ENCODE assay signal across 9 mouse cellular contexts in the genomic region with DNA sequence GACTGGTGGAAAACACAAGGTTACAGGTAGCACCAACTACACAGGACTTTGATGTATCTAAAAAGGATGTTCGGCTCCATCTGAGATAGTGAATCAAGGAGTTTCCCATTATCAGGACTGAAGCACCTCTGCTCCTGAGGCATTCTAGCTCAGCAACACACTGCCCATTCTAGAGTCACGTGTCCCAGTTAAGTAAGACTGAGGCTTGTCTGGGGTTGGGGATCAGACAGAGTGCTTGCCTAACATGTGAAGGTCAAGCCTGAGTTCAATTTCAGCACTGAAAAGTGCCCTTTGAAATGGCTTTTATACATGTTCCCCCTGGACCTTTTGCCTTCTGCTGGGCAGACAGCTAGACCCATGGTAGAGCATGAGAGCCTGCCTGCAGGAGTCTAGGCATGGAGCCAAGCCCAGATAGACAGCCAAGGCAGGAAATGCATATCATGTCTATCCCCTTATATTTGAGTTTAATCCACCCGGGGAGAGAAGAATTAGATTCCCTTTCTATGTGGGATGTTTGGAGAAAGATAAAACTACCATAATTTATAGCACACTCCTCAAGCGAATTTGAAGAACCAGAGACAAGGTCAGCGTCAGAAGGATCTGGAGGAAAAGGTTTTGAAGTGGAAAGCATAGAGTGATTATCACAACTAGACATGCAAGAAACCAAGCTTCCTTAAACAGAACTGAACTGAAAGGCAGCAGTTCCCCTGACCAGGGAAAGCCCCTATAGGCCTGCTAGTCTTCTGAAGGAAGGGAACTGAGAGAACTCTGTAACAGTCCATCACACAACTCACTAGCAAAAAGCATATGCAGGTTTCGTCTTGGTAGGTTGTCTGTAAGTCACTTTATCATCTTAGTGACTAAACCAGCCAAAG.
DNase-seq lines count a peak whose midpoint lies in the region; ATAC-seq and TF ChIP-seq lines count a peak whose summit lies in the region.
"Had no signal": no experiment of that assay in that cellular context is flagged by ENCODE, and none has a peak within 500 bp of the region (broad histone marks: within the 10 kb centered on the region; RNA-seq: fewer than 3 reads in every experiment).

No protein-coding gene starts in this region.

- H3K27ac ChIP-seq in kidney, postnatal 0 days: no peak overlapping the region
- peak overlapping the region; percentile 99 for H3K27ac ChIP-seq in CH12.LX (ENCODE audit: insufficient read depth, low read depth)
- no peak overlapping the region for H3K27ac ChIP-seq in midbrain, embryonic 11.5 days (ENCODE audit: low read depth, low read length)
- H3K27ac ChIP-seq: midbrain, embryonic 15.5 days had no signal

- 52% methylated on average over 6 of the region's 6 CpGs for WGBS in kidney, postnatal 0 days
- WGBS in midbrain, embryonic 11.5 days: 82% methylated on average over 6 of the region's 6 CpGs

- H3K9me3 ChIP-seq in kidney, postnatal 0 days (replicated peaks; ENCODE audit: low read length): no peaks in the 10 kb centered on the region
- H3K9me3 ChIP-seq in CH12.LX (replicated peaks; ENCODE audit: low read length): no peaks in the 10 kb centered on the region
- H3K9me3 ChIP-seq in midbrain, embryonic 11.5 days (ENCODE audit: control insufficient read depth, low read length): no peaks in the 10 kb centered on the region
- H3K9me3 ChIP-seq: midbrain, embryonic 15.5 days had no signal

- peak; percentile 54 for DNase-seq in kidney, postnatal 0 days (ENCODE audit: low spot score)
- DNase-seq in kidney, adult 9 months: no peak
- peak; percentile 91 for DNase-seq in CH12.LX (ENCODE audit: extremely low read depth)
- DNase-seq in cerebellum, adult 11-12 months: peak; percentile 54
- peak; percentile 19 for DNase-seq in lung, postnatal 25 days (ENCODE audit: low spot score)
- DNase-seq in frontal cortex, adult 2 months (ENCODE audit: extremely low spot score in 1 of 2, low spot score in 1 of 2): no peak
- DNase-seq in adrenal gland, adult 2 months: no peak
- no peak for DNase-seq in midbrain, embryonic 11.5 days (ENCODE audit: low spot score, missing footprints)

- dilution Hi-C loops in CH12.LX (cut with MboI; ENCODE audit: extremely low pct_ligation_motif_present, extremely low pct_unique_long_range_greater_than_20kb, low sequenced_read_pairs): no loop called here

- TF ChIP-seq EP300 in CH12.LX (IDR thresholded peaks at IDR 0.05; ENCODE audit: low read length): peak; percentile 99

- no peak for TF ChIP-seq POLR2A in CH12.LX (IDR thresholded peaks at IDR 0.05; ENCODE audit: low read depth, low read length)

- H3K4me1 ChIP-seq in kidney, postnatal 0 days (replicated peaks; ENCODE audit: insufficient read depth, low read length): no peaks in the 10 kb centered on the region
- peaks cover 15 to 72% of the 10 kb centered on the region in 2 experiments for H3K4me1 ChIP-seq in CH12.LX (ENCODE audit: control insufficient read depth in 1 of 2, insufficient read depth in 2 of 2)
- H3K4me1 ChIP-seq in midbrain, embryonic 11.5 days (ENCODE audit: control insufficient read depth, insufficient read depth, low read length): no peaks in the 10 kb centered on the region
- H3K4me1 ChIP-seq: midbrain, embryonic 15.5 days had no signal

- H3K79me2 ChIP-seq in CH12.LX (replicated peaks; ENCODE audit: control insufficient read depth, extremely low read depth, insufficient read depth, poor library complexity, severe bottlenecking): no peaks in the 10 kb centered on the region; the same call in 1 of the 2 replicates

- H3K27me3 ChIP-seq in kidney, postnatal 0 days (ENCODE audit: insufficient read depth, low read length): no peaks in the 10 kb centered on the region
- no peaks in the 10 kb centered on the region for H3K27me3 ChIP-seq in CH12.LX (replicated peaks)
- no peaks in the 10 kb centered on the region for H3K27me3 ChIP-seq in midbrain, embryonic 11.5 days (ENCODE audit: control insufficient read depth, insufficient read depth, low read length)
- H3K27me3 ChIP-seq: midbrain, embryonic 15.5 days had no signal

- no peak; the same call in 1 of the 2 replicates for TF ChIP-seq RAD21 in CH12.LX (IDR thresholded peaks at IDR 0.05; ENCODE audit: low read depth, low read length)

- in situ Hi-C loops in CH12.LX (cut with MboI; ENCODE audit: low pct_ligation_motif_present, low pct_unique_long_range_greater_than_20kb, low sequenced_read_pairs): no loop called here

- no peak for ATAC-seq in kidney, postnatal 0 days (replicated peaks; ENCODE audit: low FRiP score, low read depth)
- ATAC-seq in midbrain, embryonic 11.5 days (ENCODE audit: low FRiP score): no peak
- ATAC-seq: midbrain, embryonic 15.5 days had no signal

- no peak for TF ChIP-seq CTCF in kidney, postnatal 0 days (IDR thresholded peaks at IDR 0.05; ENCODE audit: low read depth)
- no peak for TF ChIP-seq CTCF in CH12.LX (conservative IDR thresholded peaks at IDR 0.05 in 1 of 2, IDR thresholded peaks at IDR 0.05 in 1 of 2; ENCODE audit: low read depth in 2 of 2, low read length in 2 of 2)

- H3K9ac ChIP-seq in kidney, postnatal 0 days (ENCODE audit: low read depth, low read length): no peak overlapping the region
- H3K9ac ChIP-seq in CH12.LX (ENCODE audit: insufficient read depth, low read depth): peak overlapping the region; percentile 67
- H3K9ac ChIP-seq in midbrain, embryonic 11.5 days (ENCODE audit: low read length): no peak overlapping the region
- H3K9ac ChIP-seq: midbrain, embryonic 15.5 days had no signal

- H3K4me2 ChIP-seq in kidney, postnatal 0 days (ENCODE audit: low read length): no peak overlapping the region
- peak overlapping the region; percentile 99 for H3K4me2 ChIP-seq in CH12.LX (ENCODE audit: insufficient read depth, low read depth, poor library complexity, severe bottlenecking)
- no peak overlapping the region for H3K4me2 ChIP-seq in midbrain, embryonic 11.5 days
- H3K4me2 ChIP-seq: midbrain, embryonic 15.5 days had no signal

- H3K36me3 ChIP-seq in kidney, postnatal 0 days (ENCODE audit: insufficient read depth, low read length): no peaks in the 10 kb centered on the region
- peaks cover 0 to under 1% of the 10 kb centered on the region in 2 experiments for H3K36me3 ChIP-seq in CH12.LX (replicated peaks in 1 of 2; ENCODE audit: control insufficient read depth in 1 of 2, insufficient read depth in 1 of 2, low read length in 1 of 2)
- H3K36me3 ChIP-seq in midbrain, embryonic 11.5 days (ENCODE audit: control insufficient read depth, insufficient read depth, low read length): no peaks in the 10 kb centered on the region
- H3K36me3 ChIP-seq: midbrain, embryonic 15.5 days had no signal

- H3K4me3 ChIP-seq in kidney, postnatal 0 days (replicated peaks; ENCODE audit: low read depth, low read length): no peak overlapping the region
- peak overlapping the region in 1 of 3 experiments; percentile 22 for H3K4me3 ChIP-seq in CH12.LX (replicated peaks in 1 of 3; ENCODE audit: low read depth in 2 of 3, low read length in 2 of 3, poor library complexity in 1 of 3)
- H3K4me3 ChIP-seq in midbrain, embryonic 11.5 days (ENCODE audit: low read depth, low read length): no peak overlapping the region
- H3K4me3 ChIP-seq: midbrain, embryonic 15.5 days had no signal

TF ChIP-seq in CH12.LX, 34 proteins besides CTCF, POLR2A, EP300 and RAD21 (continues in another document):
- TF ChIP-seq UBTF (IDR thresholded peaks at IDR 0.05; ENCODE audit: low read depth, low read length) (no peak), HCFC1 (IDR thresholded peaks at IDR 0.05; ENCODE audit: low read depth, low read length) (0 out of 2 replicates have a peak, but pooled peaks have one; percentile 42), CHD2 (IDR thresholded peaks at IDR 0.05; ENCODE audit: low read length) (peak; percentile 74), ZMIZ1 (IDR thresholded peaks at IDR 0.05; ENCODE audit: low read depth, low read length) (peak; percentile 53; the same call in 1 of the 2 replicates), ETS1 (conservative IDR thresholded peaks at IDR 0.05; ENCODE audit: low read depth, low read length) (peak; percentile 76), ZKSCAN1 (IDR thresholded peaks at IDR 0.05; ENCODE audit: borderline replicate concordance, low read depth, low read length) (no peak), KAT2A (IDR thresholded peaks at IDR 0.05; ENCODE audit: insufficient replicate concordance, low read length) (no peak), POLR2AphosphoS2 (IDR thresholded peaks at IDR 0.05; ENCODE audit: low read depth, low read length) (no peak), USF2 (conservative IDR thresholded peaks at IDR 0.05; ENCODE audit: low read depth, low read length) (peak; percentile 76), MXI1 (IDR thresholded peaks at IDR 0.05; ENCODE audit: low read depth, low read length) (no peak), MAX (IDR thresholded peaks at IDR 0.05; ENCODE audit: low read length) (peak; percentile 81), TBP (conservative IDR thresholded peaks at IDR 0.05; ENCODE audit: low read depth, low read length) (peak; percentile 52; the same call in 1 of the 2 replicates), NRF1 (IDR thresholded peaks at IDR 0.05; ENCODE audit: low read depth, low read length) (no peak), E2F4 (IDR thresholded peaks at IDR 0.05; ENCODE audit: insufficient replicate concordance, low read depth, low read length) (no peak), TCF12 (IDR thresholded peaks at IDR 0.05; ENCODE audit: low read depth, low read length) (peak; percentile 72), SIN3A (IDR thresholded peaks at IDR 0.05; ENCODE audit: low read length) (peak; percentile 74), IRF4 (IDR thresholded peaks at IDR 0.05; ENCODE audit: low read depth, low read length) (peak; percentile 98), RCOR1 (conservative IDR thresholded peaks at IDR 0.05; ENCODE audit: low read depth, low read length) (0 out of 2 replicates have a peak, but pooled peaks have one; percentile 28), JUN (IDR thresholded peaks at IDR 0.05; ENCODE audit: insufficient read depth, low read depth, low read length) (no peak; the same call in 1 of the 2 replicates), MEF2A (IDR thresholded peaks at IDR 0.05; ENCODE audit: borderline replicate concordance, low read depth, low read length) (peak; percentile 88), MAFK (IDR thresholded peaks at IDR 0.05; ENCODE audit: insufficient replicate concordance, low read length) (no peak), GABPA (IDR thresholded peaks at IDR 0.05; ENCODE audit: insufficient replicate concordance, low read depth, low read length) (no peak), JUND (conservative IDR thresholded peaks at IDR 0.05; ENCODE audit: low read depth, low read length) (peak; percentile 47), SMC3 (IDR thresholded peaks at IDR 0.05; ENCODE audit: low read depth, low read length) (peak; percentile 17; the same call in 1 of the 2 replicates), USF1 (IDR thresholded peaks at IDR 0.05; ENCODE audit: low read depth, low read length) (peak; percentile 78), ELF1 (IDR thresholded peaks at IDR 0.05; ENCODE audit: low read depth, low read length) (peak; percentile 43; the same call in 1 of the 2 replicates), MAZ (IDR thresholded peaks at IDR 0.05; ENCODE audit: low read depth, low read length) (0 out of 2 replicates have a peak, but pooled peaks have one; percentile 61)

Comparison
In these comparisons a context has a peak if more than half of its experiments do, and no peak if none do; other contexts are left out.
1. DNase-seq: peak in kidney, postnatal 0 days (single experiment), CH12.LX (single experiment), cerebellum, adult 11-12 months (single experiment) and lung, postnatal 25 days (single experiment); none in kidney, adult 9 months (single experiment), frontal cortex, adult 2 months (0 of 2), adrenal gland, adult 2 months (single experiment) and midbrain, embryonic 11.5 days (single experiment).